ENCODE assay signal across 9 mouse cellular contexts in the genomic region with DNA sequence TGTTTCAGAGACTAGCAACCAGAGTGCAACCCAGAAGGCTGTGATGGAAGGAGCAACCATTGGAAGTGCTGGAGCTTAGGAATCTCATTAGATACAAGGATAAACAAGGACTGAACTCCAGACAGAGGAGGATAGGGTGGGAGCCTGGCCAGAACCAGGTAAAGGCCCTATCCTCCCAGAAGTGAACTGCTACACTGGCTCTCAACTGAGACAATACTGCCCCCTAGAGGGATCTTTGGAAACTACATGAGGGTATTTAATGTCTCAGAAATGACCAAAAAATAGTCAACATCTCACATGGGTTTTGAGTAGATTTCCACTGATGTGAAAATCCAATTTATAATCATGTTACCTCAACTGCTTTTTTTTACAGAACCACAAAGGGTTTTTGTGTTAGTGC. TPM values are rescaled to one million over a fixed set of nuclear protein-coding genes. Genes with fewer than 3 reads are reported as not detected.
A peak's percentile ranks its signal among the peaks of the same experiment; 100 is the strongest.
DNase-seq lines count a peak whose midpoint lies in the region; TF ChIP-seq lines count a peak whose summit lies in the region.
"Had no signal": no experiment of that assay in that cellular context is flagged by ENCODE, and none has a peak within 500 bp of the region (broad histone marks: within the 10 kb centered on the region; RNA-seq: fewer than 3 reads in every experiment).

No protein-coding gene starts in this region.

- no peak overlapping the region for H3K27ac ChIP-seq in layer of hippocampus, adult 2 months

- H3K4me3 ChIP-seq in layer of hippocampus, adult 2 months = no peak overlapping the region
- H3K4me3 ChIP-seq: erythroblast, embryonic 14.5 days had no signal

- no peak for TF ChIP-seq POLR2A in brain, embryonic 14.5 days (IDR thresholded peaks at IDR 0.05; ENCODE audit: borderline replicate concordance, extremely low read depth, insufficient read depth, insufficient read length, poor library complexity, severe bottlenecking)

- DNase-seq in layer of hippocampus, adult 2 months (ENCODE audit: low spot score in 2 of 2) = peak; percentile 22 to 70
- DNase-seq in layer of hippocampus, postnatal 36 days = no peak
- DNase-seq in ES-CJ7 (ENCODE audit: low read depth, low spot score) = peak; percentile 18
- DNase-seq in brain, embryonic 14.5 days (ENCODE audit: low read depth) = peak; percentile 32
- DNase-seq in heart, postnatal 4 days = peak; percentile 35
- DNase-seq in lung, postnatal 10 days = peak; percentile 52
- DNase-seq in right cerebral cortex, postnatal 10 days (ENCODE audit: low spot score in 2 of 2) = no peak
- no peak for DNase-seq in gastrocnemius, postnatal 4 days (ENCODE audit: low spot score in 2 of 2)

- TF ChIP-seq CTCF in layer of hippocampus, adult 2 months (conservative IDR thresholded peaks at IDR 0.05) = peak; percentile 87
- peak; percentile 49; the same call in 1 of the 2 replicates for TF ChIP-seq CTCF in brain, embryonic 14.5 days (IDR thresholded peaks at IDR 0.05; ENCODE audit: borderline replicate concordance, extremely low read depth, insufficient read depth, insufficient read length)

RNA-seq across cellular contexts. Expression of a gene that starts 47.9 kb away (rescaled TPM):
- 1 to 10 TPM in 1 of 2 experiments, under 1 TPM in 1; 0.79 to 1.2 TPM for total RNA-seq in layer of hippocampus, adult 2 months (2021)
- total RNA-seq in layer of hippocampus, postnatal 36 days (2021) = under 1 TPM; 0.70 to 0.71 TPM
- 0.85 and 1.5 TPM in 2 replicates for polyA plus RNA-seq in brain, embryonic 14.5 days (2012; rRNA removed)
- 1 to 10 TPM in 1 of 2 experiments, under 1 TPM in 1; 0.88 to 1.3 TPM for total RNA-seq in heart, postnatal 4 days (2021)
- total RNA-seq in gastrocnemius, postnatal 4 days (2021) = 1 to 10 TPM; 2.6 to 3.1 TPM
- polyA plus RNA-seq: erythroblast, embryonic 14.5 days had no signal

Comparison
In these comparisons a context has a peak if more than half of its experiments do, and no peak if none do; other contexts are left out.
1. DNase-seq: peak in layer of hippocampus, adult 2 months (2 of 2), ES-CJ7 (single experiment), brain, embryonic 14.5 days (single experiment), heart, postnatal 4 days (single experiment) and lung, postnatal 10 days (single experiment); none in layer of hippocampus, postnatal 36 days (0 of 2), right cerebral cortex, postnatal 10 days (0 of 2) and gastrocnemius, postnatal 4 days (0 of 2).